ENCODE assay signal across 9 mouse cellular contexts in genomic region chr2:153426931-153427330, GRCm38 (mm10).
DNase-seq lines count a peak whose midpoint lies in the region; ATAC-seq lines count a peak whose summit lies in the region.
"Had no signal": no experiment of that assay in that cellular context is flagged by ENCODE, and none has a peak within 500 bp of the region (broad histone marks: within the 10 kb centered on the region; RNA-seq: fewer than 3 reads in every experiment).

No protein-coding gene starts in this region.

- no peaks in the 10 kb centered on the region for H3K9me3 ChIP-seq in heart, embryonic 14.5 days (ENCODE audit: control insufficient read depth, low read length)
- H3K9me3 ChIP-seq in embryonic facial prominence, embryonic 13.5 days: no peaks in the 10 kb centered on the region
- H3K9me3 ChIP-seq in limb, embryonic 12.5 days: no peaks in the 10 kb centered on the region

- peak overlapping the region; percentile 32 to 44; a peak in 3 of 4 replicates for H3K27ac ChIP-seq in heart, embryonic 14.5 days (replicated peaks in 1 of 2; ENCODE audit: control insufficient read depth in 1 of 2, insufficient read depth in 1 of 2, low read depth in 2 of 2, low read length in 2 of 2)
- peak overlapping the region; percentile 34; the same call in 1 of the 2 replicates for H3K27ac ChIP-seq in embryonic facial prominence, embryonic 13.5 days
- peak overlapping the region; percentile 37; the same call in 1 of the 2 replicates for H3K27ac ChIP-seq in limb, embryonic 12.5 days

- H3K4me1 ChIP-seq in heart, embryonic 14.5 days (ENCODE audit: control insufficient read depth in 2 of 2, insufficient read depth in 2 of 2, low read length in 2 of 2): peaks cover 48 to 73% of the 10 kb centered on the region in 2 experiments
- H3K4me1 ChIP-seq in embryonic facial prominence, embryonic 13.5 days: peaks cover 39% of the 10 kb centered on the region
- H3K4me1 ChIP-seq in limb, embryonic 12.5 days (replicated peaks): peaks cover 26% of the 10 kb centered on the region

- no peak overlapping the region; the same call in 1 of the 2 replicates for H3K9ac ChIP-seq in heart, embryonic 14.5 days (ENCODE audit: low read length)
- no peak overlapping the region for H3K9ac ChIP-seq in embryonic facial prominence, embryonic 13.5 days
- H3K9ac ChIP-seq in limb, embryonic 12.5 days (replicated peaks): 0 out of 2 replicates have a peak overlapping the region, but pooled peaks have one; percentile 4

- no peak overlapping the region for H3K4me3 ChIP-seq in heart, embryonic 14.5 days (ENCODE audit: control insufficient read depth in 1 of 2, insufficient read depth in 1 of 2, low read depth in 1 of 2, low read length in 2 of 2)
- no peak overlapping the region for H3K4me3 ChIP-seq in embryonic facial prominence, embryonic 13.5 days
- H3K4me3 ChIP-seq in limb, embryonic 12.5 days (replicated peaks): no peak overlapping the region

- 0 out of 2 replicates have a peak, but pooled peaks have one; percentile 12 for ATAC-seq in heart, embryonic 14.5 days (ENCODE audit: insufficient number of reproducible peaks, insufficient read depth, low FRiP score, low read depth)
- no peak for ATAC-seq in embryonic facial prominence, embryonic 13.5 days (ENCODE audit: insufficient number of reproducible peaks, insufficient read depth, low FRiP score, low TSS enrichment, low read depth)
- ATAC-seq in limb, embryonic 12.5 days (ENCODE audit: insufficient number of reproducible peaks, insufficient read depth, low FRiP score, low TSS enrichment, low read depth): no peak
- no peak for ATAC-seq in monocyte, adult 5-6 weeks (replicated peaks; ENCODE audit: insufficient number of reproducible peaks, low FRiP score, low TSS enrichment, poor library complexity, severe bottlenecking)

- 3% methylated on average over 2 of the region's 2 CpGs for WGBS in heart, embryonic 14.5 days
- WGBS in embryonic facial prominence, embryonic 13.5 days: 15% methylated on average over 2 of the region's 2 CpGs
- 8% methylated on average over 2 of the region's 2 CpGs for WGBS in limb, embryonic 12.5 days

- H3K4me2 ChIP-seq in heart, embryonic 14.5 days (ENCODE audit: low read length): no peak overlapping the region
- no peak overlapping the region for H3K4me2 ChIP-seq in embryonic facial prominence, embryonic 13.5 days
- H3K4me2 ChIP-seq in limb, embryonic 12.5 days: no peak overlapping the region

- peaks cover 61% of the 10 kb centered on the region for H3K36me3 ChIP-seq in heart, embryonic 14.5 days (ENCODE audit: control insufficient read depth, insufficient read depth, low read length)
- peaks cover 60% of the 10 kb centered on the region for H3K36me3 ChIP-seq in embryonic facial prominence, embryonic 13.5 days
- H3K36me3 ChIP-seq in limb, embryonic 12.5 days: peaks cover 67% of the 10 kb centered on the region

- no peak for DNase-seq in heart, adult 18-20 months
- peak; percentile 53 for DNase-seq in neural tube, embryonic 10.5 days (ENCODE audit: extremely low spot score, low spot score)
- no peak for DNase-seq in cerebellum, adult 8-10 months
- no peak for DNase-seq in kidney, postnatal 10 days
- DNase-seq: kidney, adult 2 months had no signal

- no peaks in the 10 kb centered on the region for H3K27me3 ChIP-seq in heart, embryonic 14.5 days (ENCODE audit: control insufficient read depth, insufficient read depth, low read length)
- H3K27me3 ChIP-seq in embryonic facial prominence, embryonic 13.5 days: no peaks in the 10 kb centered on the region
- H3K27me3 ChIP-seq in limb, embryonic 12.5 days: no peaks in the 10 kb centered on the region
